Mouse (Mus musculus) cerebellum, adult 2 months (tissue): ENCODE measurements around the gene Rps3.

Experiments used
- CTCF ChIP-seq: fragments of 200-500 bp; IDR thresholded peaks from 2 replicates; pipeline ENCODE4 v1.5.1; 2011; ENCODE audit warnings: low read depth, mild to moderate bottlenecking, control low read depth, low read length, moderate library complexity, borderline replicate concordance; ENCODE audit not compliant: insufficient read depth
- POLR2A ChIP-seq: fragments of 200-500 bp; IDR thresholded peaks from 2 replicates; pipeline ENCODE4 v1.6.1; 2011; ENCODE audit warnings: low read length, control low read depth, borderline replicate concordance; ENCODE audit not compliant: insufficient read depth

- no peak for TF ChIP-seq POLR2A
- no peak for TF ChIP-seq CTCF
Observed at GRCm38 (mm10) chr7:99516092-99516813, 32.7 kb upstream of the Rps3 start.
